Mouse (Mus musculus): ENCODE data around the gene Mpv17l2.

Mpv17l2 gene

GRCm38 (mm10) chr8:70760775-70761406 is at the start of gene Mpv17l2:
Mpv17l2 (minus strand) TSS chr8:70760946.
- peak; percentile 98 for DNase-seq

DNA sequence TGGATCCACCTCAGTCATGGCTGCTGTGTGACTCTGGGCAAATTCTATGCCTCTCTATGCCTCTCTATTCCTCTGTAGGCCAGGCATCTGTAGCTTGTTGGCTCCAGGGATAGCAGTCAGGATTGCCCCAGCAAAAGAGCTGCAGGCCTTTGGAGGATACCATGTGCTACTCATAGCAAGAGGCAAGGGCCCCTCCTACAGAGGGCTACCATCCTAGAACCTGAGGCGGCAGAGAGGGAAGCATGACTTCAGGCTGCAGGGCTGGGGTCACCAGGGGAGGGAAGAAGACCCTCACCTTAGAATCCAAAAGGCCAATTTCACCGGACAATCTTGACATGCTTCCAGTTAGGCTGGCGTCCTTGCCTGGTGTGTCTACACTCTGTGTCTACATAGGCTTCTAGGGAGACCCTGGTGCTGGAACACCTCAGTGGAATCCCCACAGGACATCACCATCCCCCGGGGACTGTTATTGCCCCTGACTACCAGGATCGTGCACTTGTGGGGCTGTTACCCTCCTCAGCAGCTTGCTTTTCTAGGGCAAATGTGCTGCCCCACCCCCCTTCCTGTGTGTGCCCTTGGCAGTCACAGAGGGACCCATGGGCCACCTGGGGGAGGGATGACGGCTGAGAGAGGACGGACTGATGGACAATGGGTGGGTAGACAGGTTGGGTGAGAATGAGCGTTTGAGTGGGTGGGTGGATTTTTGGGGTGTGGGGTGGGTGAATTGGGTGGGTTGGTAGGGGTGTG is 48.4 kb upstream of the Mpv17l2 start:
- DNase-seq: no peak

DNA sequence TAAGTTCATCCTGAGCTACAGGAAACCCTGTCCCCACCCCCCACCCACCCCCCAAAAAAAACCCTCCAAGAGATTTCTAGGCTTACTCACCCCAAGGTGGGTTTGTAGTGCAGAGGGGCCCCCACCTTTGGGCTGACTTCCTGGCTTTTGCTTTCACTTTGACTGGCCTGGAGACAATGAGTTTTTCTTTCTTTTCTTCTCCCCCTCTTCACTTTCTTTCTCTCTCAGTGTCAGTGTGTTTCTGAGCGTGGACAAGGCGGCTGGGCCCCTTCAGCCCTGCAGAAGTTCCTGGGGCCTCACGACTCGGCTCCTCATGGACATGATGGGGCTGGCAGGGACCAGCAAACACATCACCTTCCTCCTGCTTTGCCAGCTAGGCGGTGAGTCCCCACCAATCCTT is 47.5 kb upstream of the Mpv17l2 start, which contains the start of gene Il12rb1:
Gene Il12rb1, plus strand, starts transcription at position 211 of the 400 bp plus-strand sequence.
- DNase-seq: no peak

- DNase-seq: no peak
Observed at GRCm38 (mm10) chr8:70807304-70807703, 46.6 kb upstream of the Mpv17l2 start.

DNA sequence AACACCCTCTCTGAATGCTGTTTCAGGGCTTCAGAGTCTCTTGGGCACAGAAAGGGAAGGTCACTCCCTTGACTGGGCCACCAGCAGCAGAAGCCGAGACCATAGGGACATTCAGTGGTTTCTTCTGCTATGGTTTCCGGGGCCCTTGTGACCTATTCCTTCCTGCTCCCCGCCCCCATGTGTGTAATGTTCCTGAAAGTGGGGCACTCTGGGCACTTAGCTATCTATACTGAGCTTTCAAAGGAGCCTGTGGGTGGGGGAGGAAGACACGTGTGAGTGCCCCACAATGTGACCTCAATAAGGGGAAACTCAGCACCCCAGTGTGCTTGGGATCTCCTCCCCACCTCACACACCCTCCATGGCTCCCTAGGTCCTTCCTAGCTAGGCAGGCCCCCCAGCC is 45.8 kb upstream of the Mpv17l2 start:
- no peak for DNase-seq

GRCm38 (mm10) chr8:70804481-70805206 is 43.9 kb upstream of the Mpv17l2 start, which contains the start of gene Mast3:
Mast3 (minus strand) TSS chr8:70805054.
- DNase-seq: peak; percentile 92

DNA sequence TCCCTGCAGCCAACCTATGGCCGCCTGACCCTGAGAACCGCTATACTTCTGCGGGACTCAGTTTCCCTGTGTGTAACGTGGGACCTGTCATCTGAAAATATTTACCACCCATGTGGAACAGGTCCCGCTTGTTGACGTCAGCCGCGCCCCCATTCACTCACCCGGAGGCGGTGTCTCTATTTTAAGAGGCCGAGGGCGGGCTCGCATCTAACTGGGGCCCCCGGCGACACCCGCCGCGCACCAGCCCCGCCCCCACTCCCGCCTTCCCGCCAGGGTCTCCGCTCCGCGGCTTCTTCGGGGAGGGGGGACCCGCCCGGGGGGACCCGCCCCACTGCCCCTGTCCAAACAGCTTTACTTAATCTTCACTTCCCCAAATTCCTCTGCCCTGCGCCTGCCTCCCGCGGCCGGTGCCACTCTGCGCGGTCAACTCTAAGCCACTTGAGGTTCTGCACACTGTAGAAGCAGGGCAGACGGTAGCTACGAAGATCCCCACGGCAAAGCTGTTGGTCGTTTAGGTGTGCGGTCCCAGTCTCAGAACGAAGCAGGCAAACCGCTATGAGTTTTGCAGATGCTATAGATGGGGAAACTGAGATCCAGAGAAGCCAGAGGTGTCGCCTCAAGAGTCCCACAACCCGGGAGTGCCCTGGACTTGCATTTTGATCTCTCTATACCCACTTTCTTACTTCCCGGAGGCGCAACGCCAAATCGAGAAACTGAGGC is 43.2 kb upstream of the Mpv17l2 start:
- peak; percentile 50 for DNase-seq

DNA sequence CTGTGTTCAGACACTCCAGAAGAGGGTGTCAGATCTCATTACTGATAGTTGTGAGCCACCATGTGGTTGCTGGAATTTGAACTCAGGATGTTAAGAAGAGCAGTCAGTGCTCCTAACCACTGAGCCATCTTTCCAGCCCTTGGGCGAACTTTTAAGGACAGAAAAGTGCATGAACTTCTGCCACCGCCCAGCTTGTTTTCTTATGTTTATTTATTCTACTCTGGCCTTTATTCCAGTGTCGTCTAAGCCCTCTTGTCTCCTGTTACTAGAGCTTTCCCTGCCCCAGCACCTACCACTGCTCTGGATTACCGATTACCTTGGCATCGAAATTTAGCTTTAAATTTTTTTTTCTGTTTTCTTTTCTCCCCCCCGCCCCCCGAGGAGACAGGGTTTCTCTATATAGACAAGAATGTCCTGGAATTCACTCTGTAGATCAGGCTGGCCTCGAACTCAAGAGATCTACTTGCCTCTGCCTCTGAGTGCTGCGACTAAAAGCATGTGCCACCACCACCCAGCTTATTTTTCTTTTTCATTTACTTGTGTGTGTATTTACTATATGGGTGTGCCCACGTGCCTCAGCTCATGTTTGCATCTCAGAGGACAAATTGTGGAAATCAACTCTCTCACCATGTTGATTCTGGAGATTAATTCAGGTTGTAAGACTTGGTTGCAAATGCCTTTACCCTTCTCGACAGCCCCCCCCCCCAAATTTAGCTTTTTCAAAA is 42.2 kb upstream of the Mpv17l2 start:
- DNase-seq: no peak

GRCm38 (mm10) chr8:70801830-70802229 is 41.1 kb upstream of the Mpv17l2 start:
- DNase-seq: no peak

DNA sequence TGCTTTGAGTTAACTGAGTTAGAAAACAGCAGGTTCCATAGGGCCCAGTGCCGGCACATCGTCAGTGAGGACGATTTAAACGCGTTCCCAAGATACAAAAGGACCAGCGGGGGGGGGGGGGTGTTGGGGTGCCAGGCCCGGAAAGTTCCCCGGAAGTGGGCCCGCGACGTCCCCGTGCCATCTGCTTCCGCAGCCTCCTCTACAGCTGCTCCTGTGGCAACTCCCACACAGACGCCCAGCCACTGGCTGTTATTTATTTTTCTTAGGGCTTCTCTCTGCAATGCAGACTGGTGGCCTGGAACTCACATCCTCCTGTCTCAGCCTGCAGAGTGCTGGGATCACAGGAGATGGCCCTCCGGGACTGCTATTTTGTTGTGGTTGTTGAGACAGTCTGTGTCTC is 40.4 kb upstream of the Mpv17l2 start:
- no peak for DNase-seq

DNA sequence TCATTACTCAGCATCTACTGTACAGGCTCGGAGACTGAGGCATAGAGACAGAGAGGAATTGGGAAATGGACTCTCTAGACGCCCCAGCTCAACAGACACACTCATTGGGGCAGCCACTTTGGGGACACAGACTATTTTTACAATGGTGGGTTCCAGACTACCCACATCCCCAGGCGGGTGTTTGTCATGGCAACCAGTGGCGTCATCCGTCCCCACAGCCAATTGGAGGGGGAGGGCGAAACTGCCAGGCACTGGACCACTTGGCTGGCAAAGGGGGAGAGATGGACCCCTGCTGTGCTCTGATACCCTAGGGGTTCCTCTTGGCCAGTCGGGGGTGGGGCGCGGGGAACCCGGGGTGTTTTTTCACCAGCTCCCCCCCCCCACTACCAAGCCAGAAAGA is 39.9 kb upstream of the Mpv17l2 start:
- DNase-seq: no peak

GRCm38 (mm10) chr8:70798281-70798680 is 37.5 kb upstream of the Mpv17l2 start:
- DNase-seq: peak; percentile 72

DNA sequence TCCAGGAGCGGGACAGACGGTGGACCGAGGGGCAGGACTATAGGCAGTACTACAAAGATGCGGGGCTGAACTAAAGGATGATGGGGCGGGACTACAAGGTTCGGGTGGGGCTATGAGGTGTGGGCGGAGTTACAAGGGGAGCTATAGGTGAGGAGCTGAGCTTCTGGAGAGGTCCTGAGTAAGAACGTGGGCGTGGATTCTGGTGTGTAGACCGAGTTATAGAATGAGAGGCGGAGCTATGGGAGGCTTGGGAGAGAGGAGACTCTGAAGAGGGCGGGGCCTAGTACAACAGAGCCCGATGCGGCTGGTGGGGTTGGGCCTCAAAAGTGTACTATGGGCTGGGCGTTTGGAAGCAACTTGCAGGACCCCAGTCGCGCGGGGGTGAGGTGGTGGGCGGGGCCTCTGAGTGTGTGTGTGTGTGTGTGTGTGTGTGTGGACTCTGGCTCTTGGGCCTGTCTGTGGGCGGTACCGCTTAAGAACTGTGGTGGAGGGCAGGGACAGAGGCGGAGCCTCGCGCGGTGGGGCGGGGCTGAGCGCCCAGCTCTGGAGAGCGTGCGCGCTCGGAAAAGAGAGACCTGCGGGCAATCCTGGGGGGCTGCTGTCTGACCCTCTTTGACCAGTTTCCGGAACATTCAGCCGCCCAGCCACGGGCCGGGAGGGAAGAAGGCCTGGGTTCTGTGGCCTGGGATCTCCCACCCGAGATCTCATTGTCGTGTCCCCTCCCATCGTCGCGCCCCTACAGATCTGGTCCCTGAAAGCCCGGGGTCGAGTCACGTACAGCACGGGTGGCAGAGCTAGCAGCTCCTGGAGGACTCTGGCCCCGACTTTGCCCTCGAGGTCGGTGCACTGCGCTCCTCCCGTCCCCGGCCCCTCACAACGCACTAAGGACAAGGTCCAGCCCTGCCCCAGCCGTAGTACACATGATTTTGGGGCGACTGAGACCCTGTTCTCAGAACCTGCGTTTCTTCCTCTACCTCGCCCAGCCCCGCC is 36.6 kb upstream of the Mpv17l2 start:
- peak; percentile 94 for DNase-seq

DNA sequence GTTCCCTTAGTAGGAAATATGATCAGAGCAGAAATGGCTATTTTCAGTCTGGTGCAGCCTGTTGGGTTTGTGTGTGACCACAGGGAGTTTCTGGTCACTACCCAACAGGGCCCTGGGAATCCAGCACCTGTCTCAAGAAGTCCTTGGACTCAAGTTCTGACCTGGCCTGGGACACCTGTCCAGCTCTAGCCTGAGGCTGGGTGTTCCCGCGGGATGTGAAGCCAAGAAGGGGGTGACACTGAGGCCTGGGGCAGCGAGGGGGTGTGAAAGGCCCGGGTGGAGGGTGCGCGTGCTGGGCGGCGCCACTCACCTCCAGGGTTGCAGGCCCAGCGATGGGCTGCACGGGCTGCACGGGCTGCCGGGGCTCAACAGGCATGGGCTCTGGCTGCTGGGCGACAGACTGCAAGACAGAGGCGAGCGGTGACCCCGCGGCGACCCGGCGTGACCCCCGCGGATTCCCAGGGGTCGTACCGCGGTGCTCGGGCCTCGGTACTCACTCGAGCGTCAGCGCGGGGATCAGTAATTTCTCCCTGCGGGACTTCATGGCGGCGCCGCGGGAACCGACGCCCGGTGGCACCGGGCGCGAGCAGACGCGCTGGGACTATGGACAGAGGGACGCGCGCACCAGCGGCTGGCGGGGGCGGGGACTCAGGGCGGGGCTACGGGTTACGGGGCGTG is 35.8 kb upstream of the Mpv17l2 start:
- DNase-seq: no peak

DNA sequence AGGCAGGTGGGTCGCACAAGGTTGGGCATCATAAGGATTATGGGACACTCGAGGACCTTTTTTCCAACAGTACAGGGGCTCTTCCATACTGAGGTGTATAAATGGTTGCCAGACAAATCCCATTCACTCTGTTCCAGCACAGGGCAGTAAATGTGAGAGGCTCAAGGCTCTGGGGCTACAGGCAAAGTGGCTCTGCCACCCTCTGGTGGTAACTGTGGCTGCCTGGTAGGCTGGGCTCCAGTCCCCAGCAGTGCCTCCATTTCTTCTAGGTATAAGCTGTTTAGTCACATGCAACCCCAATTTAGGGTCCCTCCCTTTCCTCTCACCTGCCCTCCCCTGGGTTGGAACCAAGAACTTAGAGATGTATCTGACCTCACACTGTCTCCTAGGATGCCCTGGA is 34.6 kb upstream of the Mpv17l2 start:
- DNase-seq: no peak

GRCm38 (mm10) chr8:70794215-70794614 is 33.5 kb upstream of the Mpv17l2 start:
- DNase-seq: no peak

- peak; percentile 92 for DNase-seq
Observed at GRCm38 (mm10) chr8:70792700-70793099, 32.0 kb upstream of the Mpv17l2 start.

DNA sequence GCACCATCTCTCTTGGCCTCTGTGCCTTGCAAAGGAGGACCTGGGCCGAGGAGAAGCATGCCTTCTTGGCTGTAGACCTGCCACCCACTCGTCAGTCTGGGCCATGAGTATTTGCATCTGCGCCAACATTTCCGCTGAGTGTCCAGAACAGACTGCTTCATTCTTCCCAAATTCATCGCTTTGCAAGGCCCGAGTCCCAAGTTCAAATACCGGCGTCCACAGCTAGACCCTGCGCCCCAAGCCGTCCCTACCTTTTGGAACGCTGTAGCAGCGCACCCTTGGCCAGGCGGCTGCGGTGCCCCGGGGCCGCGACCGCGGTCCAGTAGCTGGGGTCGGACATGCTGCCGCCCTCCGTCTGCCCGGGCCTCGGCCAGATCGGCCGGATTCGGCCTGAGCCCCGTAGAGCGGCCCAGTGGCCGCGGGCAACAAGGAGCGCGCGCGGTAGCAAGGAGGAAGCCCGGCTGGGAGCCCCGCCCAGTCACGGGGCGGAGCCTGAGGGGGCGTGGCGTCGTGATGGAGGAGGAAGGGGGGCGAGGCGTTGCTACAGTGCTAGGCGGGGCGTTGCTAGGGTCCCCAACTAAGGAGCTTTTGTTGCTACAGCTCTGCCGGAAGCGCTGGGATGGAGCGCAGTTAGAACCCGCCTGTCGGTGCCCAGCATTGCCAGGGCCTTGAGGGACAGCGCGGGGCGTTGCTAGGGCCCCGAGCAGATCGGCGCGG is 31.4 kb upstream of the Mpv17l2 start:
- DNase-seq: peak; percentile 98

- no peak for DNase-seq
Observed at GRCm38 (mm10) chr8:70791294-70791701, 30.6 kb upstream of the Mpv17l2 start.

GRCm38 (mm10) chr8:70790846-70791245 is 30.1 kb upstream of the Mpv17l2 start:
- no peak for DNase-seq

Measured in kidney, postnatal 14 days (tissue).